Mouse (Mus musculus) embryonic fibroblast, embryonic 13.5 days (primary cell): ENCODE measurements around the gene Cacna2d3.

Source experiments
- CTCF ChIP-seq: IDR thresholded peaks from 2 replicates; pipeline ENCODE4 v1.5.1; 2011; ENCODE audit warnings: mild to moderate bottlenecking, control low read depth, low read length, moderate library complexity, borderline replicate concordance; ENCODE audit not compliant: insufficient read depth
- POLR2A ChIP-seq: IDR thresholded peaks from 2 replicates; pipeline ENCODE4 v1.6.1; 2011; ENCODE audit warnings: low read depth, mild to moderate bottlenecking, control low read depth, low read length, moderate library complexity

DNA sequence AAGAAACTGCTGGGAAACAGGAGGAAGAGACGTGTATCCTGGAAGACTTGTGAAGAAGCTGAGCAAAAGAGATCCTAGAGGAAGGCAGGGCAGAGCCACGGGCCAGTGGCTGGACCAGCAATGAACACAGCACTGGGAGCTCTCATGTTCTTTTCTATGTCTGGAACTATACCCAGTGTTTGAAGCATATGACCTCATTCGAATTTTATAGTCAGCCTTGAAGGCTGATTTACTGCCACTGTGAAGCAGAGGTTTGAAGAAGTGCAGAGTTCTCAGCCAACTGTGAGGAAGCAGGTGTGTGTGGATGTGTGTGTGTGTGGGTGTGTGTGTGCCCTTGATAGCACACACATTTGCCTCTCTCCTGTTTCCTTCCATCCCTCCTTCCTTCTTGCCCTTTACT lies 483.2 kb downstream of the Cacna2d3 start:
- TF ChIP-seq CTCF (no peak), POLR2A (no peak)
